Mouse (Mus musculus) thymus, postnatal 25 days (tissue): ENCODE data around the gene Sart3.

Experiments used
- DNase-seq: peaks from one replicate; pipeline ENCODE4 v3.0.0; 2022

Gene Sart3

GRCm38 (mm10) chr5:113724446-113724845, 47.9 kb downstream of the Sart3 start, which contains the start of gene 1700069L16Rik:
1700069L16Rik (minus strand) TSS chr5:113724772.
- peak; percentile 74 for DNase-seq

- DNase-seq, result no peak
These were observed 48.6 kb downstream of the Sart3 start for GRCm38 (mm10) chr5:113723567-113724237.

GRCm38 (mm10) chr5:113722224-113723013, 49.9 kb downstream of the Sart3 start:
- DNase-seq, result no peak

- DNase-seq, result no peak
These were observed 53.1 kb downstream of the Sart3 start for GRCm38 (mm10) chr5:113719221-113719661.

GRCm38 (mm10) chr5:113716581-113717388, 55.5 kb downstream of the Sart3 start:
- no peak for DNase-seq

- no peak for DNase-seq
These were observed 59.4 kb downstream of the Sart3 start for GRCm38 (mm10) chr5:113712861-113713260.

GRCm38 (mm10) chr5:113703803-113704585, 68.3 kb downstream of the Sart3 start:
- DNase-seq, result no peak

- DNase-seq, result no peak
These were observed 71.8 kb downstream of the Sart3 start for GRCm38 (mm10) chr5:113700388-113701023.

- no peak for DNase-seq
These were observed 77.9 kb downstream of the Sart3 start for GRCm38 (mm10) chr5:113694415-113694814.

- DNase-seq, result no peak
These were observed 78.3 kb downstream of the Sart3 start for GRCm38 (mm10) chr5:113694000-113694399.

- DNase-seq, result no peak
These were observed 79.0 kb downstream of the Sart3 start for GRCm38 (mm10) chr5:113693196-113693755.
